Mouse (Mus musculus) midbrain, embryonic 12.5 days (tissue): ENCODE data around the gene Fpr3. TPM values are rescaled to one million over a fixed set of nuclear protein-coding genes. Genes with fewer than 3 reads are reported as not detected.
"Not testable (repeated sequence)": the region's sequence is repeated elsewhere in the genome, so short reads cannot be mapped to it uniquely, and the experiment has no call there.

Experiments
- ATAC-seq: fragments of 200-750 bp; cut with Nextera tagmentation; 2 replicates; pipeline ENCODE4 v1.8.0; 2017; ENCODE audit warnings: low read depth, moderate TSS enrichment, moderate library complexity; ENCODE audit not compliant: low FRiP score
- H3K27ac ChIP-seq: fragments of 300-500 bp; sonication (generic); replicated peaks from 2 replicates; pipeline ENCODE4 v1.5.1; 2016; ENCODE audit warnings: mild to moderate bottlenecking
- H3K27me3 ChIP-seq: fragments of 300-500 bp; sonication (generic); 2 replicates; pipeline ENCODE4 v1.6.1; 2016; ENCODE audit warnings: mild to moderate bottlenecking
- H3K36me3 ChIP-seq: fragments of 300-500 bp; sonication (generic); 2 replicates; pipeline ENCODE4 v1.6.1; 2016
- H3K4me1 ChIP-seq: fragments of 300-500 bp; sonication (generic); 2 replicates; pipeline ENCODE4 v1.6.1; 2016
- H3K4me2 ChIP-seq: fragments of 300-500 bp; sonication (generic); replicated peaks from 2 replicates; pipeline ENCODE4 v1.6.1; 2016; ENCODE audit warnings: mild to moderate bottlenecking, moderate library complexity
- H3K4me3 ChIP-seq: fragments of 300-500 bp; sonication (generic); 2 replicates; pipeline ENCODE4 v1.5.1; 2016; ENCODE audit warnings: mild to moderate bottlenecking
- H3K9ac ChIP-seq: fragments of 300-500 bp; sonication (generic); replicated peaks from 2 replicates; pipeline ENCODE4 v1.6.1; 2016; ENCODE audit warnings: mild to moderate bottlenecking, moderate library complexity
- H3K9me3 ChIP-seq: fragments of 300-500 bp; sonication (generic); 2 replicates; pipeline ENCODE4 v1.6.1; 2016; ENCODE audit warnings: mild to moderate bottlenecking
- WGBS: fragments of 180-500 bp; shearing (Covaris S2); methylation state at CpG from one replicate; pipeline ENCODE4 v1.1.7; 2016; 5-methylcytosine and 5-hydroxymethylcytosine counted together
- polyA plus RNA-seq: library from polyadenylated mRNA; unstranded; fragments of >200 nt; fragmentation: Nextera tagmentation; extraction: Ambion mirVana; gene quantifications from 2 replicates; pipeline ENCODE4 v1.2.1, GENCODE M21; 2016

Fpr3 gene
- polyA plus RNA-seq, 1 experiment from 2014 or later: not detected

DNA sequence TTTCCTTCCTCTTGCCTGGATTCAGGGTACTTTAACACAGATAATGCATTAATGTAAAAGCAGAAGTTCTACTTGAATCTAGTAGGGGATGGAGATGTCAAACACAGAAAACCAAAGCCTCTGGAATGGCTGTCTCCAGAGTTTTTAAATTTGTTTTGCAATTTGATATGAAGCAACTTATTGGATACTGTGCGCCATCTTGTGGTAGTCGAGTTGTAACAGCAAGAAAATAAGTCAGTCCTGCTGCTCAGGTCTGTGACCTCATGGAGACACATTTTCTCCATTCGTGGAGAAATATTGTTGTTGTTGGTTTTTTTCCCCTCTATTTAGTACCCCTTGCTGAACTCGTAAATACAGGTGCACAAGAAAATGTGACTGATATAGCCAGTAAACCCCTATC lies 8.4 kb downstream of the Fpr3 start:
- Histone ChIP-seq H3K36me3 (no peaks in the 10 kb centered on the region), H3K4me1 (no peaks in the 10 kb centered on the region), H3K27me3 (no peaks in the 10 kb centered on the region), H3K27ac (no peak overlapping the region), H3K9ac (no peak overlapping the region), H3K4me3 (no peak overlapping the region), H3K9me3 (no peaks in the 10 kb centered on the region), H3K4me2 (no peak overlapping the region)
- ATAC-seq: peak; percentile 49; the same call in 1 of the 2 replicates
- 9% methylated on average over 4 of the region's 4 CpGs for WGBS

DNA sequence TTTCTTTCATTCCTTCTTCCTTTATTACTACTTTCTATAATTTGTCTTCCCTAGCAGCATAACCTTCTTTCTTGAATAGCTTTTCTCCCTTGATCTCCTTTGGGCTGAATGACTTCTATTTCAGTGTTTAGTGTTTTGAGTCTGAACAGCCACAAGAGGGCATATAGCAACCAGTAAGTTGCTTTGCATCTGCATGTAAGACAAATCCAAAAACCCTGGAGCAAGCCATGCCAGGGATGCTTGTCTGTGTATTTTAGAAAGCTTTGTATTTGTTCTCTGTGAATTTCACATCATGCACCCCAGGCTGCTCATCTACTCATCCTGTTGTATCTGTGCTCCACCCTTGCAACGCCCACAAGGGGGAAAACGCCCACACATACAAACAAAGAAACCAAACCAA lies 11.6 kb downstream of the Fpr3 start:
- no peak for ATAC-seq
- H3K27me3 ChIP-seq: no peaks in the 10 kb centered on the region
- H3K9ac ChIP-seq: no peak overlapping the region
- H3K4me1 ChIP-seq: no peaks in the 10 kb centered on the region
- WGBS: 88% methylated on average over 2 of the region's 2 CpGs
- no peak overlapping the region for H3K4me2 ChIP-seq
- no peak overlapping the region for H3K27ac ChIP-seq
- H3K36me3 ChIP-seq: no peaks in the 10 kb centered on the region
- H3K4me3 ChIP-seq: no peak overlapping the region
- no peaks in the 10 kb centered on the region for H3K9me3 ChIP-seq

DNA sequence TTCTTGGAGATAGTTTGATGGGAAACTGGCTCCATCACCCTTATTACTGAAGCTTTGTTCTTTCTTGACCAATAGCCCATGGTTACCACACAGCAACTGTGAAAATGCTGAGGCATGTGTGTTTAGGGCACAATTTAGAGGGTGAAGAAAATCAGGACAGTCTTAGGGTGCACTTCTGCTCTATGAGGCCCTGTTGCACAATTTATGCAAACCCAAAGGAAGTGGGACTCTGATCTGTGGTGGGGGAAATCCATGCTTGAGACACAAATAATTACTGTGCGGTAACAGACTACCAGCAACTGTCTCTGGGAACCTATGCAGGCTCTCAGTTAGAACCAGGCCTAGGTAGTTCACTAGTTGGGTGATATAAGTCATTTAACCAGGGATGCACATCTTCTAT lies 13.1 kb downstream of the Fpr3 start:
- no peak overlapping the region for H3K9ac ChIP-seq
- 83% methylated on average over 1 of the region's 1 CpGs for WGBS
- H3K9me3 ChIP-seq: no peaks in the 10 kb centered on the region
- H3K27me3 ChIP-seq: no peaks in the 10 kb centered on the region
- no peak for ATAC-seq
- H3K4me2 ChIP-seq: no peak overlapping the region
- H3K36me3 ChIP-seq: no peaks in the 10 kb centered on the region
- H3K4me3 ChIP-seq: no peak overlapping the region
- H3K27ac ChIP-seq: no peak overlapping the region
- no peaks in the 10 kb centered on the region for H3K4me1 ChIP-seq

DNA sequence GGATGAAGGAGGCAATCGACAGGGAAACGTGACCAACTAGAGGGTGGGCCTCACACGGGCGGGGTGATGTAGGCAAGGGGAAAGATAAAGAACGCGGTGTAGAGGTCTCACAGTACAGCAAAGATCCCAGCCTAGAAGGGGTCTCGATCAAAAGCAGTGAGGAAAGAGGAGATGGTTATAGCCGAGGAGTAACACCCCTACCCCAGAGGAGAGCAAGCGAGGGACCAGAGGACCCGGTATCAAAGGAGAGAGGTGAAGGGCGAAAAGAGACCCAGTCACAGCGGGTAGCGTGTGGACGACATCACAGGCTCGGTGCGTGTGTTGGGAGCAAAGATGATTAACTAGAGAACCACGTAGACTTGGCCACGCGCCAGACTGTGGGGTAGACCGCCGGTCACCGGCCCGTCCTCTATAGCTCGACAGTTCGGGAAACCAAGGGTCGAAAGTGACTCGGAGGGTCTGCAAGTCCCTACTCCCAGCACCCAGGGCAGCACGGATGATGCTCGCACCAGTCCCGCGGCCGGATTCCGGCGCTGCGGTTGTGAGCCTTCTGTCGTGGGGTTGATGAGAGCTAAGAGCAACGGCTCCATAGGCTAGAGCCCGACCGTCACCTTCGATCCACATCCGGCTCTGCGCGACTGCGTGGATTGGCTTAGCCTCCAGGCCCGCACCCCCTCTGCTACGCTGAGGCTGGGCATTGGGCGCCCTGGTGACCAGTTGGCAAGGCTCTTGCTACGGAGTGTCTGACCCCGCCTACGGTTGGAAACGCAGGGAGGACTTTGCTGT lies 22.2 kb downstream of the Fpr3 start:
- no peaks in the 10 kb centered on the region for H3K4me1 ChIP-seq
- no peaks in the 10 kb centered on the region for H3K36me3 ChIP-seq
- H3K27me3 ChIP-seq: no peaks in the 10 kb centered on the region
- H3K27ac ChIP-seq: peak overlapping the region; percentile 65
- peak overlapping the region; percentile 47 for H3K4me3 ChIP-seq
- 19% methylated on average over 51 of the region's 51 CpGs for WGBS
- peak; percentile 100 for ATAC-seq
- peak overlapping the region; percentile 53 for H3K9ac ChIP-seq
- H3K9me3 ChIP-seq: no peaks in the 10 kb centered on the region
- H3K4me2 ChIP-seq: peak overlapping the region; percentile 57

DNA sequence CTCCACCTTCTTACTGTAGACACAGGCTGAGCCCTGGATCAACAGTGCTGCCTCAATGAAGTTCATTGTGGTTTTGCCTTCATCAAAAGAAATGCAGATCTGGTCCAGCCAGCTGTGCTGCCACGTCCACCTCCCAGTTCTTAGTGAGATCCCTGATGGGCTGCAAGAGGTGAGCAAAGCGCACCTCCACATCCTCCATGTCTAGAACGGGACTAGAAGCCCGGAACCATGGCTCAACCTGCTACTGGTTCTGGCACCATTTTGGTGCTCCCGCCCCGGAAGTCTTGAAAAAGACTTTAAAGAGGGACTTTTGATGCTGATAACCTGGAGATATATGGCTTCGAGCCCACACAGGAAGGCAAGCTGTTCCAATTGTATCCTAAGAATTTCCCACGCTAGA lies 25.0 kb downstream of the Fpr3 start:
- WGBS: 87% methylated on average over 8 of the region's 8 CpGs
- H3K9me3 ChIP-seq, H3K4me1 ChIP-seq, H3K4me2 ChIP-seq, H3K27ac ChIP-seq, ATAC-seq, H3K27me3 ChIP-seq, H3K9ac ChIP-seq, H3K4me3 ChIP-seq, H3K36me3 ChIP-seq: not testable (repeated sequence)

DNA sequence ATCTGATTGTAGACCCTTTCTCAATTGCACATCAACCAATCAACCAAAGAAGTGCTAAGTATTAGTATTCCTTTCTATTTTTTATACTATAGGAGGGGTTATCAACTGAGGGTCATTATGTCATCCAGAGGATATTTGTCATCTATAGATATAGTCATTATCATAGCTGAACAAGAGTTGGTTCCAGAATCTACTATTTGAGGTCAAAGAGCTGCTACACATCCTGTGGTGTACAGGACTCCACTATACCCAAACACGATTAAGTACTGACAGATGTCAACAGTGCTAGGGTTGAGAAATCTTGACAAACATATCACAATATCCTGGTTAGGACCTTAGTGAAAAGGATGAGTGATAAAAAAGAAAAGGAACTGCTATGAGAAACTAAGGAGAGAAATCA lies 29.7 kb downstream of the Fpr3 start:
- Histone ChIP-seq H3K4me1 (no peaks in the 10 kb centered on the region), H3K4me3 (no peak overlapping the region), H3K36me3 (no peaks in the 10 kb centered on the region), H3K27me3 (no peaks in the 10 kb centered on the region), H3K9ac (no peak overlapping the region), H3K9me3 (no peaks in the 10 kb centered on the region), H3K4me2 (no peak overlapping the region), H3K27ac (no peak overlapping the region)
- WGBS: 85% methylated on average over 1 of the region's 1 CpGs
- ATAC-seq: no peak

DNA sequence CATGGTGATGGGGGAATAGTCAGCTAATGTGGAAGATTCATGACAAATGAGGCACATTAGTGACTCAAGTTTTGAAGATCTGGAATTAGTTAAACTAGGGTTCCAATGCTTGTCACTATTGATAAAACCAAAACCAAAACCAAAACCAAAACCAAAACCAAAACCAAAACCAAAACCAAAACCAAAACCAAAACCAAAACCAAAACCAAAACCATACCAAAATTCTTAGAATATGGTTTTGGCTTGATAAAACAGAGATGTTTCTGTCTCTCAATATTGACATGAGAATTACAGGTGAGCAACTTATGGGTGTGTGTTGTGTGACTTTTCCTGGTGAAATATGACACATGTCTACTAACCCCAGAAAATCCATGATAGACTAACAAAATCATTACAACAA lies 30.1 kb downstream of the Fpr3 start:
- no peak for ATAC-seq
- H3K27ac ChIP-seq: no peak overlapping the region
- no peaks in the 10 kb centered on the region for H3K9me3 ChIP-seq

DNA sequence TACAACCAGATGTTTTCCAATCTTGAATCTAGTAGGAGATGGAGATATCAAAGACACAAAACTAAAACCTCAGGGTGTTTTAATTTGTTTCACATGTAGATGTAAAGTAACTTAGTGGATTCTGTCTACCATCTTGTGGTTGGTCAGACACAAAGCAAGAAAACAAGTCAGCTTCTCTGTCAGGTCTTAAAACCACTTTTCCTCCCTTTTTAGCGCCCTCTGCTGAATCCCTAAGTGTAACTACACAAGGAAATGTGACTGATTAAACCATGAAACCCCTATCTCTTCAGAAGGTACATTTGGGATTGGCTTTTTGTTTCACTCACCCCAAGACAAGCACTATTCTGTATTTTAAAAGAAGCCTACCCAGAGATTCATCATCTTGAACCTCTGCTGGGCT lies 85.8 kb downstream of the Fpr3 start:
- peaks cover 6% of the 10 kb centered on the region for H3K9me3 ChIP-seq
- H3K4me3 ChIP-seq: no peak overlapping the region
- no peaks in the 10 kb centered on the region for H3K27me3 ChIP-seq
- H3K9ac ChIP-seq: no peak overlapping the region
- H3K4me1 ChIP-seq: no peaks in the 10 kb centered on the region
- no peak overlapping the region for H3K27ac ChIP-seq
- WGBS: 19% methylated on average over 1 of the region's 1 CpGs
- H3K36me3 ChIP-seq: no peaks in the 10 kb centered on the region
- no peak overlapping the region for H3K4me2 ChIP-seq
- ATAC-seq: no peak

More for the DNA sequence above, 30.1 kb downstream of the Fpr3 start:
- Histone ChIP-seq H3K9ac (no peak overlapping the region), H3K36me3 (no peaks in the 10 kb centered on the region), H3K4me1 (no peaks in the 10 kb centered on the region), H3K4me3 (no peak overlapping the region), H3K4me2 (no peak overlapping the region), H3K27me3 (no peaks in the 10 kb centered on the region)

DNA sequence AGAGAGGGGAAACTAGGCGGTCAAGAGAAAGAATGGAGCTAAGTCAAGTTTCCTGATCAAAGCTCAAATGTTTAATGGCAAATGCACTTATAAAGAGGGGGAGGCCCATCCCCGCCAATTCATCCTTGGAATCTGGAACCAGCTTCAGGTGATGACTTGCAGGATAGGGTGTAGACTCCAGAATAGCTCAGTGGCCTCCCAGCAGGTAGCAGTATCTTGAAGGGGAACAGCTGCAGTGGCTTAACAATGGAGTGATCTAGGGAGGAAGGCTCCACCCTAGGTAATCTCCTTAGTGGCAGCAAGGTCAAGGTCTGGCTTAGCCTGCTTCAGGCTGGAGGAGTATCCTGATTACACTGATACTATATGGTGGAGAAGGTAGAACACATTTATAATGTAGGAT lies 93.6 kb downstream of the Fpr3 start:
- not testable (repeated sequence) for H3K4me2 ChIP-seq, ATAC-seq, H3K27me3 ChIP-seq, H3K27ac ChIP-seq, H3K36me3 ChIP-seq, H3K4me1 ChIP-seq, H3K9ac ChIP-seq, H3K4me3 ChIP-seq, H3K9me3 ChIP-seq
- WGBS: 71% methylated on average over 2 of the region's 2 CpGs

DNA sequence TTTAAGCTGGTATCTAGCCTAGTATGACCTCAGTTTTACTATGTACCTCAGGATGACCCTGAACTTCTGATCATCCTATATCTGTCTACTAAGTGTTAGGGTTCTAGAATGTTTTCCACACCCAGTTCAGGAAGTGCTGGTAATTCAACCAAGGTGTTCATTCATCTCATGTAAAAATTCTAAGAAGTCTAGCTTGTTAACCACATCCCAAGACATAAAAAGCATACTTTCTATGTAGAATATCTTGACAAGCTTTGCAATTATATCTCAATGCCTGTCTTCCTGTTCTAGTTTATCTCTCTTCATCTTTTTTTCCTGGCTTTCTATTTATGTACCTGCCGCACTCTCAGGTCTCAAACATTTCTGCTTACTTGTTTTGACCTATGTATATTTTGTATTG lies 117.1 kb downstream of the Fpr3 start:
- Histone ChIP-seq H3K4me1 (no peaks in the 10 kb centered on the region), H3K4me2 (no peak overlapping the region), H3K36me3 (no peaks in the 10 kb centered on the region), H3K27ac (no peak overlapping the region), H3K9ac (no peak overlapping the region), H3K9me3 (no peaks in the 10 kb centered on the region), H3K4me3 (no peak overlapping the region), H3K27me3 (no peaks in the 10 kb centered on the region)
- no peak for ATAC-seq
- WGBS: 90% methylated on average over 1 of the region's 1 CpGs

Other genes starting within 250 kb of the Fpr3 start
- not detected in 2 replicates for gene Vmn2r90, start 184.1 kb upstream of the Fpr3 start, polyA plus RNA-seq
- gene Spaca6, start 60.7 kb upstream of the Fpr3 start, polyA plus RNA-seq: 48.0 and 48.4 TPM in 2 replicates
- gene Has1, start 32.6 kb upstream of the Fpr3 start, polyA plus RNA-seq: 1.1 and 1.2 TPM in 2 replicates
- not detected in 2 replicates for gene Fpr1, start 3.9 kb upstream of the Fpr3 start, polyA plus RNA-seq
- not detected in 2 replicates for gene Fpr2, start within 50 bp of the Fpr3 start, polyA plus RNA-seq
- not detected in 2 replicates for gene Fpr-rs4, start 133.9 kb downstream of the Fpr3 start, polyA plus RNA-seq
- not detected in 2 replicates for gene Vmn2r124, start 161.6 kb downstream of the Fpr3 start, polyA plus RNA-seq
- gene Vmn2r91, start 197.2 kb downstream of the Fpr3 start, polyA plus RNA-seq: not detected in 2 replicates